Mouse (Mus musculus) layer of hippocampus, postnatal 36 days (tissue): ENCODE measurements around the gene Eif5a2. TPM values are rescaled to one million over a fixed set of nuclear protein-coding genes. Genes with fewer than 3 reads are reported as not detected.

Experiments
- DNase-seq, 2 experiments: peaks; one replicate each; pipeline ENCODE4 v3.0.0; 2022
- total RNA-seq, 2 experiments: library from RNA; stranded (reverse); gene quantifications; 2 replicates each; pipeline ENCODE4 v1.2.3; 2021

Gene Eif5a2
- total RNA-seq, 2 experiments from 2014 or later, result 29.0 to 33.4 TPM

DNA sequence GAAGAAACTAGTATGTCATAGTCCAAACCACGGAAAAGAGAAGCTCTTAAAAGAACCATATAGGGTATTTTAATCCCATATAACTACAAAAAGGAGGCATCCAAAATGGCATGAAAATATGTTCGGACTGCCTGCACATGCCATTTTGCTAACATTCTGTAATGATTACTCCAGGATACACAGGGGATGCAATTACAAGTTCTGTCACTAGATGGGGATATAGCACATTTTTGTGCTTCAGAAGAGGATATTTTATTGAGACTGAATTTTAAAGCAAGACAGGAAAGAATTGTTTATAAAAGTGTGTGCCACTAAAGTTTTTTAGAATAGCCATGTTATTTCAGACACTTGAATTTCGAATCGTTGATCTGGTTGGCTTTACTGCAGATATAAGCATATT, 33.3 kb downstream of the Eif5a2 start:
- DNase-seq, result no peak

DNA sequence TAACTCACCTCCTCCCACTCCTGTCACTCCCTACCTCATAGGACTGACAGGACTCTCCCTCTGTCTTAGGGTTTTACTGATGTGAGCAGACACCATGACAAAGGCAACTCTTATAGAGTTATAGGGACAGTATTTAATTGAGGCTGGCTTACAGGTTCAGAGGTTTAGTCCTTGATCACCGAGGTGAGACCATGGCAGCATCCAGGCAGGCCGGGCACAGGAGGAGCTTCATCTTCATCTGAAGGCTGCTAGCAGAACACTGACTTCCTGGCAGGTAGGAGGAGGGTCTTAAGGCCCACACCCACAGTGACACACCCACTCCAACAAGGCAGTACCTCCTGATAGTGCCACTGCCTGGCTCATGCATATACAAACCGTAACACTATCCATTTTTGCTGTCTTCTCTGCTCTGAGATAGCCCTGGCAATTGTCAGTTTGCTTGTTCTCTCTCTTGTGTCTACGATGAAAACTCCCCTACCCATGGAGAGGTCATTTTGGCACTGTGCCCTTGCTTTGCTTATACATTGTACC, 35.0 kb downstream of the Eif5a2 start:
- DNase-seq, result no peak

DNA sequence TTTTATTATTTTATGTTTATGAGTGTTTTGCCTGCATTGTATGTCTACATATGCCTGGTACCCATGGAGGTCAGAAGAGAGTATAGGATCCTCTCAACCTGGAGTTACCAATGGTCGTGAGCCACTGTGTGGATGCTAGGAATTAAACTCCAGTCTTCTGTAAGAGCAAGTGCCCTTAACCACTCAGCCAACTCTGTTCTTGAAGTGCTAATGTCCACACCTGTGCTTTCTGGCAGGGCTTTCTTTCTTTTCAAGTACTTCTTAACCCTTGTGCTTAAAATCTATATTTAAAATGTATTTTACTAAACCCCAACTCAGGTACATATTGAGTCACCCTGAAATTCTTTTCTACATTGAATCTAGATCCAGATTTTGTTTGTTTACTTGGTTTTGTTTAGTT, 45.2 kb downstream of the Eif5a2 start:
- DNase-seq, result no peak

DNA sequence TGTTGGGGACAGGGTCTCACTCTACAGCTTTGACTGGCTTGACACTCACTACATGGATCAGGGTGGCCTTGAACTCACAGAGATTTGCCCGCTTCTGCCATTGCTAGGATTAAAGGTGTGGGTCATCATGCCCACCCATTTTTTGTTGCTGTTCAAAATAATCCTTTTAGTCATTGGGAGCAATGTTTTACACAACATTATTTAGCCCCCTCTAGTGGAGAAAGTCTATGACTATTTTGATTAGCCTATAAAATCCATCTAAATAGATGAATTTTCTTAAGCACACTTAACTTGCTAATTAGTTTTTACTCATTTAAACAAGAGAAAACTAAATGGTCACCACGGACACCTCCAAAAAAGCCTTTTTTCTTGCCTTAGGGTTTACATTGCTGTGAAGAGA, 46.5 kb downstream of the Eif5a2 start:
- DNase-seq, result no peak

DNA sequence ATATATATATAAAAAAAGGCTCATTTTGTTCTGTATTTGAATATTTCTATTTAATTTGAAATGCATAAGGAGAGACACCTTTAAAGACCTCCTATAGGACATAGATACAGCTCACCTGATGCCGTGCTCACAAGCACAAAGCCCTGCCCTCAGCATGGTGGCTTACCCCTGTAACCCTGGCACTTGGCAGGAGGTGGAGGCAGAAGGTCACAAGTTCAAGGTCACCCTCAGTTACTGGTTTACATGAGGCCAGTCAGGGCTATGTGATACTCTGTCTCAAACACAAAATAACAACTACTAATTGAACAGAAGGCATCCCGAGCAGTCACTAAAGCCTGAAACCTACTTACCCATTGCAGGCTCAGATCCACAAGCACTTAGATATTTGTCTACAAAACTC, 48.4 kb downstream of the Eif5a2 start:
- DNase-seq, result no peak

DNA sequence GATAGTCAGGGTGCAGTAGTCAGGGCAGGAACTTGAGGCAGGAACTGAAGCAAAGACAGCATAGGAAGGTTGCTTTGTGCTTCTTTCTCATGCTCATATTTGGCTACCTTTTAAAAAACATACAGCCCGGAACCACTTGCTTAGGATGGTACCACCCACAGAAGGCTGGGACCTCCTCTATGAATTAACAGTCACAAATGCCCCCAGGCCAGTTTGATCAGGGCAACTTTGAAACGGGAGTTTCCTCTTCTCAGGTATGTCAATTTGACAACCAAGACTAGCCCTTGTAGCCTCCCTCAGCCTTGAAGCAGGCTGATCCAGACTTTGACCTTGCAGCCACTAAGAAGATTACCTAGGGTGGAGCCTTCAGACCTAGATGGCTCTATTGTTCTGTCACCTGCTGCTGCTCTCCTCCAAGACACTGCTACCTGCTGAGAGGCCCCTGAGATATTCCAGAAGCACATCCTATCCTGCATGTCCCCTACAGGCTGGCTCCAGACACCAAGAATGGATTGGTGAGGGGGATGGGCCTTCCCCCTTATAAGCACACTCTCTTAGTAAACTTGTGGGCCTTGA, 55.8 kb downstream of the Eif5a2 start:
- DNase-seq, result no peak

DNA sequence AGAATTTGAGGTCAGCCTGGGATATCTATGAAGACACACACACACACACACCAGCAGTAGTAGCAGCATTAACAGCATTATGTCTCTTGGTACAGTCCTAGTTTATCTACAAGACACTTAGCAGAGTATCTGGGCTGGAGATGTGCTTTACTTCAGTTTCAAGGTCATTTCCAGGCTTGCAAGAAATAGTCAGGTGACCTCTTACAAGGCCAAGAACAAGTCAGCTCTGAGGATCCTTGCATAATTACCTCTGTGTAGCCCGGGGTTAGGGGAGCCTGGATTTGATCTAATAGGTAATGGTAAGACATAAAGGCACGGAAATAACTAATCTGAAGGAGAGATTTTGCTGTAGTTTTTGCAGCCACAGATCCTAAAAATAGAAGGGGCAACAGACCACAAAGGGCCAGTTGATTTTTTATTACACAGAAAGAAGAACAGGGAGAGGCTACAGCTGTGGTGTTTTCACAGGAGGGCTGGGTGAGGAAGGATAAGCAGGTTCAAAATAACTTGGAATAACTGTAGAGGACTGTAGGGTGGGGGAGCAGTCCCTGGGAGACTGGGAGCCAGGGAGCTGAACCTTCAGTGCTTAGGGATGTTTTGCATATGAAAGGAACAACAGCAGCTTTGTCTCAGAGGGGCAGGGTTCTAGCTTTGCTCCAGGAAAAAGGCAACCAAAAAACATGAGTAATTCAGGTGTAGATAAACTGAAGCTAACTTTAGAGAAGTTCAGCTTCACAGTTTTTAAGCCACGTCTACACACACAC, 61.0 kb downstream of the Eif5a2 start:
- DNase-seq, result no peak

DNA sequence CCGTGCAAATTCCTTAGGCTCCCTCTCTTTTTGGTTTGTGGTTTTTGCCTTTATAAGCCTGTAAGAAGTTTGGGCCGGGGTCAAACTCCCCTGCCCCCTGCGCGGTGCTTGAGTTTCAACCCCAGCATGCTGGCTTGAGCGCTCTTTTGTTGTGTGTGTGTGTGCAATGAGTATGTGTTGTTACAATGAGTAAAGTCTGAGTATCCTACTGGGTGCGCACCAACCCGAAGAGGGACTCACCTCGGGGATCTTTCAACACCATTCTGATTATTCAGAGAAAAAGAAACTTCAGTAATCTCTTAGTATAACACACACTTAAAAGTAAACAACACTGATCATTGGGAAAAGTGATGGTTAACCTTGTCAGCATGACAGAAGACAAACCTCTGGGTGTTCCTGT, 62.2 kb downstream of the Eif5a2 start:
- DNase-seq, result no peak

DNA sequence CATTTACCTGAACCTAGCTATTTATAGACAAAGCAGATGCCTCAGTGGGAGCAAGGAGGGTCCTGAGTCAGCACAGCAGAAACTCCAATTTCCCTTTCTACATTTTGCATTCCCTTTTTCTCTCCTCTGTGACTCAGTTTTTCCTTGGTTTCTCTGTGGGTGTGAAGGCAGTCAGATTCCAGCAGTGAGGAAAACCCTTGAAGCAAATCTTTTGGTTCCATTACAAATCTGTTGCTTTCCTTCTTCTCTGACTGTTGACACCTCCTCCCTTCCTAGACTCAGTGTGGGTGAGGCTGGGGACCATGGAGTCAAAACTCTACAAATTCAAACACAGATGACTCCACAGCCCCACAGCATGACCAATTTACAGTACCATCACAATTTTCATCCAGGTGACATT, 66.0 kb downstream of the Eif5a2 start:
- DNase-seq, result no peak

Other genes with a start within 250 kb of the Eif5a2 start
- gene Slc2a2, start 83.4 kb upstream of the Eif5a2 start, total RNA-seq, result not detected
- gene Rpl22l1, start 24.2 kb downstream of the Eif5a2 start, total RNA-seq, result 100 to 1,000 TPM; 190 to 201 TPM
- gene Gm1527, start 111.3 kb downstream of the Eif5a2 start, total RNA-seq, result not detected